Mouse (Mus musculus) ZHBTc4 (cell line): ENCODE results near the gene Rin2.

Experiments used
- DNase-seq: peaks from one replicate; pipeline ENCODE4 v3.0.0-alpha.2; 2011; ENCODE audit warnings: low read depth, low spot score

Gene Rin2

DNA sequence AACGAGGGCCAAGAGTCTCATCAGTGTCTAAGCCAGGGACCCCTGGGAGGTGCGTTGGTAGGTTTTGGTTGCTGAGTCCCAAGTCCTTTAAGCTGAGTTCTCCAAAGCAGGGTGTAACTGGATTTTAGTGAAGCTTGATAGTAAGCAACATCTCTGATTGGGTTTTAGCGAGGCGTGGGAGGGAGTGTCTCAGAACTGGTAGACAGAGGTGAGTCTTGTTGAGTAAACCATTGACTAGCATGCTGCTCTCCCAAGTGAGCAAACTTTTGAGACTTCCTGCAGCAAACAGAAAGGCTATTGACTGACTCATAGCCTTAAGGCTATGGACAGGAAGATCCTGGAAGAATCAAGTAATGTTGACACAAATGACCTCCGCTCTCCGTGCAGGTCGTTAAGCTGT lies 112.5 kb downstream of the Rin2 start:
- DNase-seq, result no peak

DNA sequence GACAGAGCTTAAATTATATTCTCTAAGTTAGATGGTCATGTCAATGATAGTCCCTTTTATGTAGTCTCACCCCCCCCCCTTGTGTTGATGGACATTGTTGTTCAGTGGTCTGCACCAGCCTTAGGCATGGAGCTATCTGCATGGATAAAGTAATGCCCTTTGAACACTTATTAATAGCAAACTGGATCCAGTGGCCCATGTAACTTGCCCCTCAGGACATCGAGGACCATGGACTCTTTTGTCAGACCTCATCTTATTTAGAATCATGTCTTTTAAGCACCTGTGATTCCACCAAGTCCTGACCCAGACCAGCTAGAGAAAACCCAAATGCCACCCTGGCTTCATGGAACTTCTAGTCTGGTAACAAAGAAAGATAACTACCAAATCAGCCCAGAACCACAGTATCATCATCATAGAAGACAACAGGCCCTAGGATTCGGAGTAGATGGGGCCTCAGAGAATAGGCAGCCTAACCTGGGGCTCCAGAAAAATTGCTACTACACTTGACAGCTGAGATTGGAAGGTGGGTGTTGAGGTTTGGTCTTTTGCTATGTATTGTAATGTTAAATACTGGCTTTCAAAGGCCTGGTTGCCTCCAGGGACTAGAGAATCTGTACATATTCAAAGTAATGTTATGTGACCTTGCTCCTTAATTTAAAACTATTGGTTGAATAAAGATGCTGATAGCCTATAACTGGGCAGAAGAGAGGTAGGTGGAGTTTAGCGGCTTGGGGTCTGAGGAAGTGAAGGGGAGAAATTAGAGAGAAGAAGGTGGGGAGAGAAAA lies 113.7 kb downstream of the Rin2 start:
- DNase-seq, result peak; percentile 52

DNA sequence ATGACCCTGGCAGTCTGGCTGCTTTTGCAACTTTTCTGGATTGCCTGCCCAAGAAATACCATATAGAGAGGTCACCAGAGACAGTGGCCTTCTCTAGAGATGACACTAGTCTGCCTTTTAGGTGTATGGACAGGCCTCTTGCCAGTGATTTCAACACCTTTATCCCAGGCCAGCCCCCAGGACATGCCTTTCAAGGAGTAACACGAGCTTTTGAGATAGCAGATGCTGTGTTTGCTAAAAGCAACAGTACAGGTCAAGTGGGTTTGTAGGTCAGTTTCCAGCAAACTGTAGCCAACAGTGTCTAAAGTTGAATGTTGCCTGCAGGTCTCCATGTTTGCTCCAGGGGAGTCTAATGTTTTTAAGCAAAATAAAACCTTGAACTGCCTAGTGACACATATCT lies 118.7 kb downstream of the Rin2 start:
- no peak for DNase-seq

DNA sequence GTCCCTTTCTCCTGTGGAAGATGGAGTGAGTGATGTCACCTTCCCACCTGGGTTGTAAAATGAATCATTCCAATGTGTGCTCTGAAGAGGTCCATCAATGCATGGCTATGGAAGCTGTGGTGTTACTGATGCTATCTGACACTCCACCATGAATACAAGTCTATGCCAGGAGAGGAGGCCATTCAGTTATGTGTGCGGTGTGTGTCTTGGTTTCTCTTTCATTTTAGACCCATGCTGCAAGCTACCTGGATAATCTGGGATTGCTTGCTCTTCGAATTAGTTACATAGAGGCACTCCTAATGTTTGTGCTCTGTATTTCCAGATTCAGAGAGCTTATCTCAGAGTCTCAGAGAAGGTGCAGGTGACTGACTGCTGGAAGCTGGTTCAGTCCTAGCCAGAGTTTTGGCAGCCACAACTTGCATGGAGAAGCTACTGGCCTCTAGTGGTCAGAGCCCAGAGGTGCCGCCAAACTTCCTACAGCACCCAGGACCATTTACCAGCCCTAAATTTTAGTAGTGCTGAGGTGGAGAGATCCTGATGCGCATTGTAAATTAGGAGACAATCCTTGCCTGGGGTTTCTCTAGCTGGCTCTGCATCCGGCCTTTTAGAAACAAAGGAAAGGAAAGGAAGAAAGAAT lies 119.4 kb downstream of the Rin2 start:
- DNase-seq, result peak; percentile 80

DNA sequence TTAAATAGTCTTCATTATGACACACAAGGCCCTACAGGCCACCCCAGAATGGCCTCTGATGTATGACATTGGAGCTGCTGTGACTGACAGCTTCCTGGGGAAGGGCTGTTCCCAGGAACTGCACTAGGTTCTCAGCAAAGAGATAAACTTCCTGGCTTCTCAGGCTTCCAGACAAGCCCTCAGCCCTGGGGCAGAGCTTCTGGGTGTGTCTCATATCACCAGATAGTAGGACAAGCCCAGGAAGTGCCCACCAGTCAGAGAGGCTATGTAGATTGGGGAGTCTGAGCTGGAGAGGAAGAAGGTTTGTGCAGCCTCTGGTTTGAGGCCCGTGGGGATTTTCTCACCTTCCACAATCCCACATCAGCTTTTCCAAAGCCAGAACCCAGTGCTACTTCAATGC lies 122.8 kb downstream of the Rin2 start:
- DNase-seq, result peak; percentile 38

DNA sequence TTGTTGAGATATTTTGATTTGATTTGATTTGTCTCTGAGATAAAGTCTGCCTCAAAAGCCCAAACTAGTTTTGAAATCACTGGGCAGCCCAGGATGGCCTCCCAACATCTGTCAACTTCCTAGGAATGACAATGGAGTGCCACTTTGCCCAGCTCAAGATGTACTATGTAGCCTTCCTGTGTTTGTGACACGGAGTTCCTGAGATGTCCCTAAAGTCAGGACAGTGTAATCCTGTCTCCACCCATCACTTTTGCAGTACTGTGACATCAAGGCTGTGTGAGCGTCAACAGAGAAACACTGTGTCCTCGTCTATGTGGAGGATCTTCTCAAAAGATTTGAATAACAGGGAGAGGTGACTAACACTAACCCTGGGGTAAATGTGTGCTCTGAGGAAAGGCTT lies 123.9 kb downstream of the Rin2 start:
- no peak for DNase-seq

DNA sequence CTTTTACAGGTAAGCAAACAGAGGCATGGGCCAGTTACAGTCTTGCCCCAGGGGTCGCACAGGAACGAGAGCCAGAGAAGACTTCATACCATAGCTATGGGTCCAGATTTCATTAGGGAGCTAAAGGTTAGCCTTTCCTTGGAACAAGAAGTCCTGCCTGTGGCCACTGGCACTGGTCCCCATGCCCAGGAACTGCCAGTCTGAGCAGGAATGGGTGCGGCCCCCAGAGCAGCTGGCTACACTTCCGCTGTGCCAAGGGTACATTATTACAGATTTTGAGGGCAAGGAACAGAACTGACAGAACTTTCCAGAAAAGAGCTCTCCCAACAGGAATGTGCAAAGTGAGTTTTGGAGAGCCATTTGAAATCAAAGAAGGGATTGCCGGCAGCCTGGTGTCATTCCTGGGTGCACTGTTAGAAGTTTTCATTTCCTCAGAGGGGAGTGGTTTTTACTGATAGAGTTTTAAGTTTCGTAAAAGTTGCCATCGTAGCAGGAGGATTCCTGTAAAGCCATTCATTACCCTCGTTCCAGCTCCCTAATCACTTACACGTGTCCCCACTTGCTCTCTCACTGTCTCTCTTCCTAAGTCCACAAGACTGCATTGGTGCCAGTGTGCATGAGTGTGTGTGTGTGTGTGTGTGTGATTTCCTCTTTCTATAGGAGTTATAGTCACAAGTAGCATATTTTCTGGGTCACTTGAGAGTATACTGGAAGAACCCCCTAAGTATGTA lies 126.5 kb downstream of the Rin2 start:
- no peak for DNase-seq

DNA sequence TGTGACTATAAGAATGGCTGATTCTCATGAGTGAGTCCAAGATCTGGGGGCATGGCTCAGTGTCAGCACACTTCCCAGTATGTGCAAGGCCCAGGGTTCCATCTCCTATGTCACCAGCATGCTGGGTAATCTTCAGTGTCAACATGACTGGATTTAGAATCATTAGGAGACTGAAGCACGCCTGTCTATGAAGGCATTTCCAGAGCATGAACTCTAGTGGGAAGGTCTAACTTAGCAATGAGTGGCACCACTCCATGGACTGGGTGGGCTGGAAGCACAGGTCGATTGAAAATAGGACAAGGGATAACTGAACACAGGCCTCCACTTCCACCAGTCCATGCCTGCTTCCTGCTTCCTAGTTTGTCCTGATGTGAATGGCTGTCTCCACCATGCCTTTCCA lies 127.6 kb downstream of the Rin2 start:
- DNase-seq, result no peak

DNA sequence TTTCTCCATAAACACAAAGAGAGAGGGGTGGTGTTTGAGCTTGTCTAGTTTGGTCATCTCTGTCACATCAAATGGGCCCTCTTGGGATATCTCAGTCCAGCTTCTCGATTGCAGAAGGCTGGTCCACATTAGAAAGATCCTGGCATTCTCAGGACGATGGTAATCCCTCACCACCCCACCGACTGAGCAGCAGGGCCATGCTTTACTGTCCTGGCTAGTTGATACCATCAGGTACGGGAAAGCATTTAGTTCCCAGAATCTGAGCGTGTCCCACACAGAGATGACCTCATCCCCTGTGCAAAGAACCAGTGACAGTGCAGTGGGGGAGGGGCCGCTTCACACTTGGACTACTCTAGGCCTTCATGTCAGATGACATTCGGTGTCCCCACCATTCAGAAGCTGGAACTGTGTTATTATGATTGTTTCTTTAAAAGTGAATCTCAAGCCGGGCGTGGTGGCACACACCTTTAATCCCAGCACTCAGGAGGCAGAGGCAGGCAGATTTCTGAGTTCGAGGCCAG lies 128.9 kb downstream of the Rin2 start:
- no peak for DNase-seq

DNA sequence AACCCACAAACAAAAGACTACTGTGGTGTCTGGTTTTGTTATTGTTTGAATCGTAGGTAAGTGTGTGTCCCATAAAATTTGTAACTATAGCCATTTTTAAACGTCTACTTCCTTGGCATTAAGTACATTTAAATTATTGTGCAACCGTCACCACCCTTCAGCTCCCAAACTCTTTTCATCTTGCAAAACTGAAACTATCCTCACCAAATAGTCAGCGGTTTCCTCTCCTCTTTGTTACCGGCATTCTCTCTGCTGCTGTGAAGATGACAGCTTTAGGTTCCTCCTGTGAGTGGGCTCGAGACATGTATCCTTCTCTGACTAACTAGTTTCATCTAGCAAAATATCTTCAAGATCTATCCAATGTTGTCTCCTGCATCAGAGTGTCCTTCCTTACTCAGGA lies 129.5 kb downstream of the Rin2 start:
- DNase-seq, result no peak

DNA sequence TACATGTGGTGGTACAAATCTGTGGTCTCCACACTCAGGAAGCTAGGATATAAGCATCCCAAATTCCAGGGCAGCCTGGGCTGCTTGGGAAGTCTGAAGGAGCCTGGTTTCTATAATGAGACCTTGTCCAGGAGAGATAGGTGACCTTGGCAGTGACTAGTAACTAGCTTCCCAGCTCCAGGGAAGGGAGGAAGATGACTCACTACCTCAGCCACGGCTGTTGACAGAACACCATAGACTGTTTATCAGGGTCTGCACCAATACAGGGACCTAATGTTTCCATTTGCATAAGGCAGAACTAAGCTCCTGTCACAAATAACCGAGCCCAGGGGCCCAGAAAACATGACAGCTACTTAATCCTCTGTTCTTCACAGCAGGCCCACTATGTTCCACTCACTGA lies 132.3 kb downstream of the Rin2 start:
- DNase-seq, result no peak

DNA sequence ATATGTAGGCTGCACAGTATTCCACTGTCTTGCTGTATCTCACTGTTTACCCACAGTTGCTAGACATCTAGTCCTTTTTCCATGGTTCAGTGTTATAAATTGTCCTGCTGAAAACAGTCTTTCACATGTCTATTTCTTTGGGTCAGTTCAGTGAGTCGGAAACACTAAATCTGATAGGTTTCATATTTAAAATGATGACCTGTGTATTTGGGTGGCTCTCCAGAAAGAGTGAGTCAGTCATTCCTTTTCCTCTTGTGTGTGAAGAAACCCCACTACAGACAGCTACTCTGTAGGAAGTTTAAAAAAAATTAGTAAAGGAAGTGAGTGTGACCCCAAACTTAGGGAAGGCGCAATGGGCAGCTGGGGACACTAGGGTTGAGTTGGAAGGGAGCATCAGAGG lies 133.2 kb downstream of the Rin2 start:
- no peak for DNase-seq

DNA sequence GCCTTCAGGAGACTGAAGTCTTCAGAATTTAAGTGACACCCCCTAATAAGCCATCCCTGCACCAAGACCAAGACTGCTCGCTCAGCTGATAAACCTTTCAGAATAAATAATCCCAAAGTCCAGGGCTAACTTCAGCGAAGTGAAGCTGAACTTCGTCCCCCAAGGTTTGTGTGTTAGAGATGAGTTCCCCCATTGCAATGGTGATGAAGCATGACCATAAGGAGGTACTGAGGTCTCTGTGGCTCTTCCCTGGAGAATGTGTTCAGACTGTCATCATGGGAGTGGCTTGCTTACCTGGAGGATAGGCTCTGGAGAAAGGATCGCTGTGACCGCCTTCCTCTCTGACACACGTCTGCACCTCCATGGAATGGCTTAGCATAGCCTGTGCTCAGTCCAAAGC lies 133.7 kb downstream of the Rin2 start:
- no peak for DNase-seq

DNA sequence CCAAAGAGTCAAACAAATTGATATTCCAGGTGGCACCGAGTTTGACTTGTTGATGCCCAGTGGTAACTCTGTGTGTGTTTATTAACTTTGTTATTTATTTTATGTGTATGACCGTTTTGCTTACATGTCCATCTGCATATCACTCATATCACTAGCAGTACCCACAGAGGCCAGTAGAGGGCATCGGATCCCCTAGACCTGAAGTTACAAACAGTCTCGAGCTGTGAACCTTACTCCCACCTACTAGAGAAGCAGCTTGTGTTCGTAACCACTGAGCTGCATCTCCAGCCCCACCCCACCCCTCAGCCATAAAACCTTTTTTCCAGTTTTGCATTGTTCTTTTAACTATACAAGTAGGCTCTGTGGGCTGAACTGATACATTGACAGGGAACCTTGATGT lies 135.7 kb downstream of the Rin2 start:
- DNase-seq, result peak; percentile 30

DNA sequence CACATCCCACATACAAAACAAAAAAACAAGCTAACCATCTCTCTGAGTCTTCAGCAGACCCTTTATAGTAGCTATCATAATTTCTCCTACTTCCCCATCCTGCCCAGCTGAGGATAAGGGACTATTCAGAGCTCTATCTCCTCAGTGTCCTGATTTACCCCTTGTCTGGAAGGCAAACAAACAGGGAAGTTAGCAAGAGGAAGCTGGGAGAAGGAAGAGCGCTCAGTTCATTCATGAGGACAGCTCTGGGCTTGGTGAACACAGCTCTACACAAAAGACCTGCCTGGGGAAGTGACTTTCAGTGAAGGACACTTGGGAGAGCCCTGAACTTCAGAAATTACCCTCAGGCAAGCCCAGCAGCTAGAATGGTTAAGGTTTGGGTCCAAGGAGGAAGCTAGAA lies 137.8 kb downstream of the Rin2 start:
- peak; percentile 29 for DNase-seq

DNA sequence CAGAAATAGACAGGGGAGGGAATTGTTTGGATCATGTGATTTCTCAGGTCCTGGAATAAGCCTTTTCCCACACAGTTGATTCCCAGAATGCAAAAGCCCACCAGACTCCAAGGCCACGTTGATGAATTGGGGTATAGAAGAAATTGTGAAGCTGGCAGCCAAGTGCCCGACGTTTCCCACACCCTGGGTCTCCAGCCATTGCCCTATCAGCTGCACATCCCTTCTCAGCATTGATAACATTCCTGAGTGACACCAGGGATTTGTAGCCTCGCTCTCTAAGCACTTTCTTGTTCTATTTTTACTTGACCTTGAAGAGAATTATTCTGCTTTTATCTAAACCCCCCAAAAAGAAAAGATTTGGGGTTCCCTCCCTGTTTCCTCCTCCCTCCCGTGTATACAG lies 142.2 kb downstream of the Rin2 start:
- DNase-seq, result no peak

DNA sequence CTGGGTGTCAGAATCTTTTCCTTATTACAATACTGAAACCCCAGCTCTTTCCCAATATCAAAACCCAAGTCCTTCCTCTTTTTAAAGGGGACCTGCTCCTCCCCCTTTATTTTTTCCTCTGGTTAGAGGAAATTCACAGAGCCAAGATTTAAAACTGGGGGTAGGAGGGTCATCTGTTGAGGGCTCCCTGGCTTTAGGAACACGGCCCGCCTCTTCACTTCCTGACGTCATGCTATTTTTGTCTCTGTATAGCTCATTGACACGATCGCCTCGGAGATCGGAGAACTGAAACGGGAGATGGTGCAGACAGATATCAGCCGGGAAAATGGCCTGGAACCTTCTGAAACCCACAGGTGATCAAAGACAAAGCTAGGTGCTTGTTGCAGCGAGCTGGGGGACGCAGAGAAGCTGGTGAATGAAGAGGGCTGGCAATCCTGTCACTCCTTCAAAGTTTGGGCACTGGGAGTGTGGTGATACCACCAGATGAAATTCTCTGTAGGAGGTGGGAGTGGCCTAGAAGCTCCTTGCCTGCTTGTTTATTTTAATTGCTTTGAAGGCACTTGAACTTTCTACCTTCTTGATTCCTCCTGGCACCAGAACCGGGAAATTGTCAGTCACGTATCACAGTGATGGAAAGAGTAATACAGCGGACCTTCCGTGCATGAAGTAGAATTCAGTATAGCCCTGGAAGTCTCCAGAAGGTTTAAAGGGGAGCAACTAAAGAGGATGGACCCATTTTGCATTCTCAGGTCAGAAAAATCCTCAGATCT lies 147.2 kb downstream of the Rin2 start:
- no peak for DNase-seq

DNA sequence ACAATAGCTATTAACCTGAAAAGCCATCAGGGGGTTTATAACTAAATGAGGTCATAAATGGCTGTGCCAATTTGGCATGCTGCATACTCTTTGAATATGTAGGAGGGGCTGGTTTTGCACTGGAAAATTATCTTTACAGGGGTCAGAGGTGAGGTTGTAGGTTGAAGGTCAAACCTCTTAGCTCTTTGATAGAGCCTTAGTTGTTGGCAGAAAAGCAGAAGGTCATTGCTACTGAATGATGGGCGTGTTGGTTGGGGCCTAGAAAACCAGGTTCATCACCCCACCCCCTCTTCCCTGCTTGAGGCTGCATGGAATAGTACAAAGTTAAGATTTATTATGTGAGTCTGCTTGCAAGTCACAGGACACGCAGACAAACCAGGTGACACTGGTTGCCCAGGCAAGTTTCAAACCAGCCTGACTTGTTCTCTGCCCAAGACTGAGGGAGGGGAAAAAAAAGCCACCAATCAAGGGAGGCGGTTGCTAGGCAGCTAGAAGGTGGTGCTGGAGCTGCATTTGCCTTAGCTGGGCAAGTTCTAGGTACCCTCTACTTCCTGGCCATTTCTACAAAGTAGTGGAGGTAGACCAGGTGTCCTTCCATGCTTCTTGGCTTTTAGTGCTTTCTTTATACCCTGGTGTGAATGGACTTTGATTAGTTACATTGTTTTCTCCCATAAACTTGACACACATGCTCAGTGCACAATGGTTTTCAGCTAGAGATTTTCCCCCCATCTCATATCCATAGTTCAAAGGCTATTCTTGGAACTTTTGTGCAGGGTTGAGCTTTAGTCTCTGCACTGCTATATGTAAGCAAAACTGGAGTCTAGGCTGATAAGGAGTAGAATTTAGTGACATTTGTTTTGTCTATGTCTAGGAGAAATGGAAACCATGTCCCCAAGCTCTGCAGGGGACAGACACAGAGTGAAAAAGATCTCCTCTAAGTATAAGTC lies 148.0 kb downstream of the Rin2 start:
- DNase-seq, result peak; percentile 15

DNA sequence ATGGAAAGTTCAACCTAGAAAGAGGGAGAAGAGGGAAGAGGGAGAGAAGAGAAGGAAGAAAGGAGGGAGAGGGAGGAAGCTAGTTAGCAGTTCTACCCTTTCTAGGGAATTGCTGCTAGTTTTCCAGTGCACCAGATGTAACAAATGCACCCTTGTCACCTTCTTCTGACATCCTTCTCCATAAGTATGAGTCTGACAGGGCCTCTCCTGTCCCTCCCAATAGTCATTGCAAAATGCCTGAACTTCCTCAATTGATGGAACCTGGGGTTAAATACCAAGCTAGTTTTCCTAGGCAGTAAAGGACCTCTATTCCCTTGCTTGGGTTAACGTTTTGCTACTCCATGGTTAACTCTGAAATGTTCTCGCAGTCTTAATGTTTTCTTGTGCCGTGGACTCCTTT lies 149.7 kb downstream of the Rin2 start:
- no peak for DNase-seq

DNA sequence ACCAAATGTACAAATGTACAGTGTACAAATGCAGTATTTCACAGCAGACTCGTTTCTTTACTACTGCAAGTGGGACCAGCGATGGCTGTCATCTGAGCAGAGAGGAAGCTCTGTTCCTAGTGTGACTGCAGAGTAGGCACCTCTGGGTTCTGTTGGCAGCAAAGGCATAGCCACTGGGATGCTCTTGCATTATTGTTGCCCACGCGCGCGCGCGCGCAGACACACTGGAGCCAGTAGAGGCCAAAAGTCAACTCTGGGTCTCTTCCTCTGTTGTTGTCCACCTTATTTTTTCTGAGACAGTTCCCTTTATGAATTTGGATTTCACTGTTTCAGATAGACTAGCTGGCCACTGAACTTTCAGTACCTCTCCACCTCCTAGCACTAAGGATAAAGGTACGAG lies 150.2 kb downstream of the Rin2 start:
- DNase-seq, result no peak

DNA sequence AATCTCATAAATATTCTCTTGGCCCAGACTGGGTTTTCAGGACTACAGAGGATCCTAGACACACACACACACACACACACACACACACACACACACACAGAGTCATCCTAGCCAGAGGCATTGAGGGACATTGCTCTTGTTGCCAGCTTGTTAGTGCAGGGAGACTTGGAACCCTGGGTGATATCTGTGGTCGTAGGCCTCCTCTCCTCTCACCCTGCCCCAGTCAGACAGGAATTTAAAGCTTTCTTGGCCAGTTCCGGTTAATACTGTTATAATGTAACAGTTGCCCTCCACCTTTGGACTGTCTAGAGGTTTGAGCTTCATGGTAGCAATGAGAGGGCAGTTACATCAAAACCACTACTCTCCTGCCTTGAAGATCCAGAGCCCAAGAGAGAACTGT lies 152.9 kb downstream of the Rin2 start:
- DNase-seq, result no peak
